Mouse (Mus musculus): ENCODE measurements around the gene Tescl. TPM values are rescaled to one million over a fixed set of nuclear protein-coding genes. Genes with fewer than 3 reads are reported as not detected.

Gene Tescl
- polyA plus RNA-seq (2014; fragmentation: Nextera tagmentation; extraction: Ambion mirVana): 0.26 and 0.31 TPM in 2 replicates

DNA sequence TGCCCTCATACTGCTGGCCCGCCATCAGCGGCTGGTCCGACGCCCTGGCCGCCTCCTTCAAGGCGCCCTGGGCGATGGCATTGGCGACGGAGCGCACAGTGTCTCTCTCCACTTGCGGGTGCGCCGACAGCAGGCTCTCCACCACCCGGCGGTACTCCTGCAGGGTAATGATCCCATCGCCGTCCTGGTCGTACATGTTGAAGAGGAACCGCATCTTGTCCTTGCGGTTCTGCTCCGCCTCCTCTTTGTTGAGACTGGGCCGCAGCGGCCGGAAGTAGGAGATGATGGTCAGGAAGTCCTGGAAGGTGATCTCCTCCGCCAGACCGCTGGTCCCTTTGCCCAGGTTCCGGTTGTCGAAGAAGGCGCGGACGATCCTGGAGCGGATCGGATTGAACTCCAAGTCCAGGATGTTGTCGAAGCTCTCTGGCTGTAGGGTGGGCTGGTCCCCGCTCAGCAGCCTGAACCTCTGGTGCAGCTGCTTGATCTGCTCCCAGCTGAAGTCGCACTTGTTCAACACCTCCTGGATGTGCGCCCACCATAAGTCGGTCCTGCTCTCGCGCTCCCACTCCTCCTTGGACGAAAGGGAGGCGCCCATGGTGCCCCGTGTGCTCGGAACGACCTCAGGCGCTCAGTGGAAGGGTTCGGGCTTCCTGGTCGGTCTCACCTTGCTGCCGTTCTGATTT, at the start of gene Tescl:
Gene Tescl (minus strand): TSS at position 633 of the 683 bp plus-strand sequence.
- Histone ChIP-seq H3K27me3 (ENCODE audit: control insufficient read depth, insufficient read depth, low read length) (peaks cover 11% of the 10 kb centered on the region; the same call in 1 of the 2 replicates), H3K4me2 (replicated peaks; ENCODE audit: low read depth, low read length) (peak within 1 kb of the TSS; percentile 26), H3K4me3 (ENCODE audit: low read length) (peak within 1 kb of the TSS; percentile 6; the same call in 1 of the 2 replicates), H3K27ac (ENCODE audit: low read depth, low read length) (no peak within 1 kb of the TSS), H3K4me1 (ENCODE audit: control insufficient read depth, insufficient read depth, low read length) (no peaks in the 10 kb centered on the region), H3K9me3 (ENCODE audit: control insufficient read depth, low read length) (no peaks in the 10 kb centered on the region), H3K36me3 (ENCODE audit: control insufficient read depth, insufficient read depth, low read length) (no peaks in the 10 kb centered on the region), H3K9ac (ENCODE audit: low read depth, low read length) (0 out of 2 replicates have a peak within 1 kb of the TSS, but pooled peaks have one; percentile 23)
- ATAC-seq (ENCODE audit: low FRiP score, low TSS enrichment): no peak
- WGBS: 42% methylated on average over 47 of the region's 49 CpGs

DNA sequence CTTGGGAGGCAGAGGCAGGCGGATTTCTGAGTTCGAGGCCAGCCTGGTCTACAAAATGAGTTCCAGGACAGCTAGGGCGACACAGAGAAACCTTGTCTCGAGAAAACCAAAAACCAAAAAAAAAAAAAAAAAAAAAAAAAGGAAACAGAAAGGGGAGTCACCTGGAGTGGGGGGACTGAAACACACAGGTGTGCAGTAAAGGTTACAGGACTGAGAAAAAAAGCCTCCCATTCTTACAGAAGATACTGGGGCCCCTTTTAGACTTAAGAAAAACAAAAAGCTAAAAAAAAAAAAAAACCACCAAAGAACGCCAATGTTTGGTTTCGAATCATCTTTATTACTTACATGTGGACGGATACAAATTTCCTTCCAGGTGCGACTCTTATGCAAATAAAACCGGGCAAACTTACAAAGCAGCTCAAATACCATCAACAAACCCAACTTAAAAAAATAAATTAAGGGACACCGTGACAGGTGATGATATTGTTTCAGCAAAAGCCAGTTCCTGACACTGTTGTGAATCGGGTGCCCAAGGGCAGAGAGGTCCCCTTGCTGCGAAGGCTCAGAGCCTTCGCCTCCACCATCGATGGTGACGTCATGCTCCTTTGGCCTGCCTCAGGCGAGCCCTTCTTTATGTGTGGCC, 49.1 kb upstream of the Tescl start:
- no peaks in the 10 kb centered on the region for H3K36me3 ChIP-seq (ENCODE audit: control insufficient read depth, insufficient read depth, low read length)
- H3K4me2 ChIP-seq (replicated peaks; ENCODE audit: low read depth, low read length): no peak overlapping the region
- no peaks in the 10 kb centered on the region for H3K9me3 ChIP-seq (ENCODE audit: control insufficient read depth, low read length)
- no peak overlapping the region for H3K9ac ChIP-seq (ENCODE audit: low read depth, low read length)
- H3K27ac ChIP-seq (ENCODE audit: low read depth, low read length): no peak overlapping the region
- H3K27me3 ChIP-seq (ENCODE audit: control insufficient read depth, insufficient read depth, low read length): no peaks in the 10 kb centered on the region
- no peak overlapping the region for H3K4me3 ChIP-seq (ENCODE audit: low read length)
- no peak for ATAC-seq (ENCODE audit: low FRiP score, low TSS enrichment)
- H3K4me1 ChIP-seq (ENCODE audit: control insufficient read depth, insufficient read depth, low read length): peaks cover 12% of the 10 kb centered on the region
- 81% methylated on average over 16 of the region's 16 CpGs for WGBS

DNA sequence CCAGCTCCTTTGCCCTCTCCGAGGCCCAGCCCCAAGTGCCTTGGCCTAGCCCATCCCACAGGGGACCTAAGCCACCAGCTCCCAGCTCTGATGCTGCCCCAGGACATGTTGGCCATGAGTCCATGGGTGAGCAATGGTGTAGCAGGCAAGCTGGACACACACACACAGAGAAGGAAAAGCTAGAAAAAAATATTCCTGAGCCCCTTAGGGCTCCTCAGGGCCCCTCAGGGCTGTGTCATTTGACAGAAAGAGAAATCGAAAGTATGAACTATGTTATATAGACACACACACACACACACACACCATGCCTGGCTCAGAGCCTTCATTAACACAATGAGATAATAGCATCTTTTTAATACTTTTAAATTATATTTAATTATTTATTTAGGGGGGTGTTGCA, 46.6 kb upstream of the Tescl start:
- H3K36me3 ChIP-seq (ENCODE audit: control insufficient read depth, insufficient read depth, low read length): no peaks in the 10 kb centered on the region
- no peaks in the 10 kb centered on the region for H3K9me3 ChIP-seq (ENCODE audit: control insufficient read depth, low read length)
- 69% methylated on average over 2 of the region's 2 CpGs for WGBS
- no peak overlapping the region for H3K4me3 ChIP-seq (ENCODE audit: low read length)
- H3K4me1 ChIP-seq (ENCODE audit: control insufficient read depth, insufficient read depth, low read length): peaks cover 23% of the 10 kb centered on the region
- H3K27me3 ChIP-seq (ENCODE audit: control insufficient read depth, insufficient read depth, low read length): no peaks in the 10 kb centered on the region
- H3K9ac ChIP-seq (ENCODE audit: low read depth, low read length): no peak overlapping the region
- H3K27ac ChIP-seq (ENCODE audit: low read depth, low read length): peak overlapping the region; percentile 19; the same call in 1 of the 2 replicates
- ATAC-seq (ENCODE audit: low FRiP score, low TSS enrichment): 0 out of 2 replicates have a peak, but pooled peaks have one; percentile 10
- H3K4me2 ChIP-seq (replicated peaks; ENCODE audit: low read depth, low read length): no peak overlapping the region

DNA sequence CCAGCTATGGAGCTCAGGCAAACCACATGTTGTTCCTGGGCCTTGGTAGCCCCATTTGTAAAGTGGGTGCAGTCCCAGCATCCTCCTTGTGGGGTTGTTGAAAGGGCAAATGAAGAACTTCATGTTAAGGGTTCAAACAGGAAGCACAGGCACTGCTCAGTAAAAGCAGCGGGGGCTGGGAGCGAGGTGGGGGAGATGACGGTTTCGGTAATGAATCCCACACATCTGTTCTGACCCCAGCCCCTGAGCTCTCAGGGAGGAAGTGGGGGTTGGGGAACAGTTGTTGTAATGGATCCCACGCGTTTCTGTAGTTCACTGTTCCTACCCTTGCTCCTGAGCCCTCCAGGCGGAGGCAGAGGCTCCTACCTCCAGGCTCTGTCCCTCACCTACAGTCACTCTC, 46.2 kb upstream of the Tescl start:
- H3K4me3 ChIP-seq (ENCODE audit: low read length): no peak overlapping the region
- H3K27me3 ChIP-seq (ENCODE audit: control insufficient read depth, insufficient read depth, low read length): no peaks in the 10 kb centered on the region
- no peaks in the 10 kb centered on the region for H3K9me3 ChIP-seq (ENCODE audit: control insufficient read depth, low read length)
- no peaks in the 10 kb centered on the region for H3K36me3 ChIP-seq (ENCODE audit: control insufficient read depth, insufficient read depth, low read length)
- H3K4me1 ChIP-seq (ENCODE audit: control insufficient read depth, insufficient read depth, low read length): peaks cover 23% of the 10 kb centered on the region
- H3K4me2 ChIP-seq (replicated peaks; ENCODE audit: low read depth, low read length): no peak overlapping the region
- H3K27ac ChIP-seq (ENCODE audit: low read depth, low read length): peak overlapping the region; percentile 19; the same call in 1 of the 2 replicates
- 0 out of 2 replicates have a peak, but pooled peaks have one; percentile 19 for ATAC-seq (ENCODE audit: low FRiP score, low TSS enrichment)
- 13% methylated on average over 7 of the region's 7 CpGs for WGBS
- H3K9ac ChIP-seq (ENCODE audit: low read depth, low read length): no peak overlapping the region

DNA sequence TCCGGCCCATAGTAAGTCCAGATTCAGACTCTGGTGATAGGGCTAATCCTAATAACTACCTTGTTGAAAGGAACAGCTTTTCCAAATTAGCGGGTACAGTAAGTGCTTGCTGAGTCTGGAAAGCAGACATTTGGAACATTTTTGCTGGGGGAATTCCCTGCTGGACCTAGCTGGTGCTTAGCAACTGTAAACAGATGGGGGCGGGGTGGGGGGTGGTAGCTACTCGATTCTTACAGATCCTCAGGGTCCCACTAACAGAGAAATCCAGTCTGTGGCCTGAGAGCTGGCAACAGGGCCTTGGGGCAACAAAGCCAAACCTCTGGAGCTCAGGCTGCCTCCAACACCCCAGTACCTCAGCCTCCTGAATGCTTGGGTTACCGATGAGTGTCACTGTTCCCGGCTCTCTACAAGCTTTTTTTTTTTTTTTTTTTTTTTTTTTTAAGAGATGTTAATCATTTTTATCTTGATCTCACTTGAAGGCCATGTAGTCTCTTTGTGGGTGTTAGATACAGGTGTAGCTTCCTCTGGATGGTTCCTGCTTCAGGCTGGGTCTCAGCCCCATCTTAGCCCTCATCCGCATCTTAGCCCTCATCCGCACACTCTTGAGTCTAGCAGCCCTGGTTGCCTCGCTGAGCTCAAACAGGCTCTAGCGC, 44.4 kb upstream of the Tescl start:
- Histone ChIP-seq H3K27me3 (ENCODE audit: control insufficient read depth, insufficient read depth, low read length) (no peaks in the 10 kb centered on the region), H3K9ac (ENCODE audit: low read depth, low read length) (no peak overlapping the region), H3K4me3 (ENCODE audit: low read length) (no peak overlapping the region), H3K9me3 (ENCODE audit: control insufficient read depth, low read length) (no peaks in the 10 kb centered on the region), H3K36me3 (ENCODE audit: control insufficient read depth, insufficient read depth, low read length) (no peaks in the 10 kb centered on the region), H3K27ac (ENCODE audit: low read depth, low read length) (no peak overlapping the region), H3K4me1 (ENCODE audit: control insufficient read depth, insufficient read depth, low read length) (peaks cover 28% of the 10 kb centered on the region), H3K4me2 (replicated peaks; ENCODE audit: low read depth, low read length) (no peak overlapping the region)
- no peak for ATAC-seq (ENCODE audit: low FRiP score, low TSS enrichment)
- 73% methylated on average over 10 of the region's 10 CpGs for WGBS

DNA sequence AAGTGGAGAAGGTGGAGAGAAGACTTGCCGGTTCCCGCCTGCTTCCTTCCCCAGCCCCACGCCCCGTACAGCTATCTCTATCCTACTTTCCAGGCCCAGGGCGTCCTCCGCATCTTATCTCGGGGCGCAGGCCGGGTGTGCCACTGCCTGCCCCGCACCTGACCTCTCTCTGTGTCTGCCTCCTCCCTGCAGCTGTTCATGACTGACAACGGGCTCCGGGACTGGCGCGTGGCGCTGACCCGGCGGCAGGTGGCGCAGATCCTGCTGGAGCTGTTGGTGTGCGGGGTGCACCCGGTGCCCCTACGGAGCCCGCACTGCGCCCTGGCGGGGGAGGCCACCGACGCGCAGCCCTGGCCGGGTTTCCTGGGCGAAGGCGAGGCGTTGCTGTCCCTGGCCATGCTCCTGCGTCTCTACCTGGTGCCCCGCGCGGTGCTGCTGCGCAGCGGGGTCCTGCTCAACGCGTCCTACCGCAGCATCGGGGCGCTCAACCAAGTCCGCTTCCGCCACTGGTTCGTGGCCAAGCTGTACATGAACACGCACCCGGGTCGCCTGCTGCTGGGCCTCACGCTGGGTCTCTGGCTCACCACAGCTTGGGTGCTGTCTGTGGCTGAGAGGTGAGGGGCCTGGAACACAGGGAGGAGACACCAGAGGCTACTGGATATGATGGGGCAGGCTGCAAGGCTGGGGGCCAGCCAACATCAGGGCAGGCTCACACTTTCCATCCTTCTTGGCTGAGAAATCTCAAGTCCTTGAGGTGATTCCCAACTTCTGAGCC, 43.5 kb upstream of the Tescl start:
- H3K4me2 ChIP-seq (replicated peaks; ENCODE audit: low read depth, low read length): peak overlapping the region; percentile 46
- H3K4me3 ChIP-seq (ENCODE audit: low read length): peak overlapping the region; percentile 23
- no peaks in the 10 kb centered on the region for H3K27me3 ChIP-seq (ENCODE audit: control insufficient read depth, insufficient read depth, low read length)
- no peaks in the 10 kb centered on the region for H3K9me3 ChIP-seq (ENCODE audit: control insufficient read depth, low read length)
- H3K36me3 ChIP-seq (ENCODE audit: control insufficient read depth, insufficient read depth, low read length): no peaks in the 10 kb centered on the region
- peaks cover 28% of the 10 kb centered on the region for H3K4me1 ChIP-seq (ENCODE audit: control insufficient read depth, insufficient read depth, low read length)
- peak overlapping the region; percentile 51 for H3K9ac ChIP-seq (ENCODE audit: low read depth, low read length)
- 6% methylated on average over 49 of the region's 49 CpGs for WGBS
- no peak overlapping the region for H3K27ac ChIP-seq (ENCODE audit: low read depth, low read length)
- ATAC-seq (ENCODE audit: low FRiP score, low TSS enrichment): peak; percentile 61

DNA sequence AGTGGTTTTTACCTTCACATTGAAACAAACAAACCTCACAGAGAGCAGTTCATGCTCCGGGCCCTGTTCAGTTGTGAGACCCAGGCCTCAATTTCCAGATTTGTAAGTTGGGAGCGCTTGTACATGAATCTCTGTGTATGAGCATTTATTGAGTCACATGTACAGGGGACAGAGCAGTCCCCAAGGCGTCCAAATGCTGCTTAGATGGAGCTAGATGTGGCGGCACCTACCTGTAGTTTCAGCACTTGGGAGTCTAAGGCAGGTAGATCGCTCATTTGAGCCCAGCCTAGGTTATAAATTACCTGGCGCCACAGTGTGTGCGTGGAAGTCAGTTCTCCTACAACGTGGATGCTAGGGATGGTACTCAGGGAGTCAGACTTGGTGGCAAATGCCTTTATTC, 42.7 kb upstream of the Tescl start:
- Histone ChIP-seq H3K27ac (ENCODE audit: low read depth, low read length) (no peak overlapping the region), H3K9ac (ENCODE audit: low read depth, low read length) (no peak overlapping the region), H3K4me1 (ENCODE audit: control insufficient read depth, insufficient read depth, low read length) (peaks cover 28% of the 10 kb centered on the region), H3K36me3 (ENCODE audit: control insufficient read depth, insufficient read depth, low read length) (no peaks in the 10 kb centered on the region), H3K27me3 (ENCODE audit: control insufficient read depth, insufficient read depth, low read length) (no peaks in the 10 kb centered on the region), H3K4me3 (ENCODE audit: low read length) (no peak overlapping the region), H3K4me2 (replicated peaks; ENCODE audit: low read depth, low read length) (no peak overlapping the region; the same call in 1 of the 2 replicates), H3K9me3 (ENCODE audit: control insufficient read depth, low read length) (no peaks in the 10 kb centered on the region)
- 88% methylated on average over 8 of the region's 8 CpGs for WGBS
- no peak for ATAC-seq (ENCODE audit: low FRiP score, low TSS enrichment)

DNA sequence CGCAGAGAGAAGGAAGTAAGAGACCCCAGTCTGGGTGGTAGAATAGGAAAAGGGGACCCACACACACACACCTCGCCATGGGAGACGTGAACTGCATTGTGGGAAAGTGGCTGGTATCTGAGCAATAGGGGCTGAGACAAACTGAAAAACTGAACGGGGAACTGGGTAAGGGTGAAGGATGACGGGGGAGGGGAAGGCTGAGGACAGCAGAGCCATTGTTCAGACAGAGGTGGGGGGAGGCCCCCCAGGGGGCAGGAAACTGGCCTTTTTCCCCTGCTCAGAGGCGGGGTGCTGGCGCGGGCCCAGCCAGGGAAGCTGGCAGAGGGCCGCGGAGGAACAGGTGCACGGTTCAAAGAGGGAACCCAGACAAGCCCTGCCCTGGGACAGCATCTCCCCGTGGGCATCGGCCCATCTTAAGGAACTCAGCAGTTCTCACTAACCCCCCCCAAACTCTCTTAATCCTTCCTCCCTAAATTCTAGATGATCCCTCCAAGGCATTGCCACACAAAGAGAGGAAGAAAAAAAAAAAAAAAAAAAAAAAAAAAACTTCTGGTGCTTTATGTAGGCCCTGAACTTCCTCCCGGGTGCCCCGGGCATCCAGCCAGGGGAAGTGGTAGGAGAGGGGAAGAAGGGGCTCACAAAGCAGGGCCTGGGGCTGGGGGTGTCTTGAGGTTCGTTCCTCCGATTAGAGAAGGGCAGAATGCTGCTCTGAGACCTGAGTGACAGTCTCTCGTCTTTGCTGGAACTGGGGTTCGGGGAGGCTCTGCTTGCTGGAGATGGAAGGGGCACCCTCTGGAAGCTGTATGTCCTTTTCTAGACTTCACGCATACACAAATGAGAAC, 40.0 kb upstream of the Tescl start:
- Histone ChIP-seq H3K27ac (ENCODE audit: low read depth, low read length) (peak overlapping the region; percentile 51; the same call in 1 of the 2 replicates), H3K36me3 (ENCODE audit: control insufficient read depth, insufficient read depth, low read length) (no peaks in the 10 kb centered on the region), H3K4me3 (ENCODE audit: low read length) (no peak overlapping the region), H3K4me2 (replicated peaks; ENCODE audit: low read depth, low read length) (no peak overlapping the region), H3K27me3 (ENCODE audit: control insufficient read depth, insufficient read depth, low read length) (no peaks in the 10 kb centered on the region), H3K4me1 (ENCODE audit: control insufficient read depth, insufficient read depth, low read length) (peaks cover 19% of the 10 kb centered on the region; the same call in 1 of the 2 replicates), H3K9ac (ENCODE audit: low read depth, low read length) (no peak overlapping the region), H3K9me3 (ENCODE audit: control insufficient read depth, low read length) (no peaks in the 10 kb centered on the region)
- no peak for ATAC-seq (ENCODE audit: low FRiP score, low TSS enrichment)
- WGBS: 45% methylated on average over 18 of the region's 20 CpGs

Data from kidney, embryonic 14.5 days (tissue).